In genomic region chr16:4603453-4603837, GRCm38 (mm10) we compare ENCODE assay signal across 10 mouse cellular contexts. TPM values are rescaled to one million over a fixed set of nuclear protein-coding genes. Genes with fewer than 3 reads are reported as not detected.
DNase-seq lines count a peak whose midpoint lies in the region; ATAC-seq and TF ChIP-seq lines count a peak whose summit lies in the region.
"Had no signal": no experiment of that assay in that cellular context is flagged by ENCODE, and none has a peak within 500 bp of the region (broad histone marks: within the 10 kb centered on the region; RNA-seq: fewer than 3 reads in every experiment).

No protein-coding gene starts in this region.

- H3K27me3 ChIP-seq in forebrain, embryonic 12.5 days, result no peaks in the 10 kb centered on the region
- no peaks in the 10 kb centered on the region for H3K27me3 ChIP-seq in forebrain, embryonic 11.5 days (ENCODE audit: control insufficient read depth, insufficient read depth, low read length)
- H3K27me3 ChIP-seq in kidney, embryonic 14.5 days (ENCODE audit: control insufficient read depth, insufficient read depth, low read length), result no peaks in the 10 kb centered on the region
- H3K27me3 ChIP-seq in ES-Bruce4 (ENCODE audit: control insufficient read depth, insufficient read depth, low read length, poor library complexity, severe bottlenecking), result no peaks in the 10 kb centered on the region
- H3K27me3 ChIP-seq in limb, embryonic 10.5 days (ENCODE audit: low read depth, poor library complexity, severe bottlenecking), result no peaks in the 10 kb centered on the region

- no peaks in the 10 kb centered on the region for H3K9me3 ChIP-seq in forebrain, embryonic 12.5 days
- H3K9me3 ChIP-seq in forebrain, embryonic 11.5 days (ENCODE audit: control insufficient read depth, low read length), result no peaks in the 10 kb centered on the region
- H3K9me3 ChIP-seq in kidney, embryonic 14.5 days (ENCODE audit: control insufficient read depth, low read length), result no peaks in the 10 kb centered on the region
- H3K9me3 ChIP-seq in ES-Bruce4 (replicated peaks; ENCODE audit: control insufficient read depth, insufficient read depth, low read length, poor library complexity, severe bottlenecking), result no peaks in the 10 kb centered on the region
- no peaks in the 10 kb centered on the region for H3K9me3 ChIP-seq in limb, embryonic 10.5 days (replicated peaks)

- peaks cover under 1% of the 10 kb centered on the region for H3K36me3 ChIP-seq in forebrain, embryonic 12.5 days (replicated peaks)
- H3K36me3 ChIP-seq in forebrain, embryonic 11.5 days (ENCODE audit: control insufficient read depth, insufficient read depth, low read length), result no peaks in the 10 kb centered on the region
- H3K36me3 ChIP-seq in kidney, embryonic 14.5 days (ENCODE audit: control insufficient read depth, insufficient read depth, low read length), result peaks cover under 1% of the 10 kb centered on the region
- no peaks in the 10 kb centered on the region for H3K36me3 ChIP-seq in ES-Bruce4 (ENCODE audit: control insufficient read depth, insufficient read depth, low read length, poor library complexity, severe bottlenecking)
- peaks cover 9% of the 10 kb centered on the region for H3K36me3 ChIP-seq in limb, embryonic 10.5 days

- TF ChIP-seq CTCF in ES-Bruce4 (IDR thresholded peaks at IDR 0.05; ENCODE audit: low read depth, low read length), result no peak

- WGBS in forebrain, embryonic 12.5 days, result 71% methylated on average over 1 of the region's 1 CpGs
- 73% methylated on average over 1 of the region's 1 CpGs for WGBS in forebrain, embryonic 11.5 days
- 45% methylated on average over 1 of the region's 1 CpGs for WGBS in kidney, embryonic 14.5 days
- 59% methylated on average over 1 of the region's 1 CpGs for WGBS in limb, embryonic 10.5 days

- no peak for TF ChIP-seq EP300 in ES-Bruce4 (IDR thresholded peaks at IDR 0.05; ENCODE audit: insufficient read depth, low read depth, low read length)

- H3K27ac ChIP-seq in forebrain, embryonic 12.5 days, result peak overlapping the region; percentile 57; the same call in 1 of the 2 replicates
- H3K27ac ChIP-seq in forebrain, embryonic 11.5 days (ENCODE audit: low read depth, low read length), result no peak overlapping the region; the same call in 1 of the 2 replicates
- peak overlapping the region; percentile 85 for H3K27ac ChIP-seq in kidney, embryonic 14.5 days (ENCODE audit: low read depth, low read length)
- H3K27ac ChIP-seq in ES-Bruce4 (ENCODE audit: insufficient read depth, low read length), result peak overlapping the region; percentile 22
- peak overlapping the region; percentile 86 for H3K27ac ChIP-seq in limb, embryonic 10.5 days

- peak overlapping the region; percentile 48; the same call in 1 of the 2 replicates for H3K9ac ChIP-seq in forebrain, embryonic 12.5 days
- H3K9ac ChIP-seq in forebrain, embryonic 11.5 days (ENCODE audit: low read length), result no peak overlapping the region
- H3K9ac ChIP-seq in kidney, embryonic 14.5 days (ENCODE audit: low read depth, low read length), result peak overlapping the region; percentile 46; the same call in 1 of the 2 replicates
- no peak overlapping the region for H3K9ac ChIP-seq in ES-Bruce4 (ENCODE audit: low read depth, poor library complexity, severe bottlenecking)

- no peak overlapping the region for H3K4me2 ChIP-seq in forebrain, embryonic 12.5 days
- H3K4me2 ChIP-seq in forebrain, embryonic 11.5 days (ENCODE audit: low read depth, low read length, severe bottlenecking), result no peak overlapping the region
- peak overlapping the region; percentile 29 for H3K4me2 ChIP-seq in kidney, embryonic 14.5 days (replicated peaks; ENCODE audit: low read depth, low read length)

- no peak for ATAC-seq in forebrain, embryonic 12.5 days (ENCODE audit: low FRiP score)
- no peak for ATAC-seq in forebrain, embryonic 11.5 days (replicated peaks; ENCODE audit: low FRiP score)
- ATAC-seq in kidney, embryonic 14.5 days (ENCODE audit: low FRiP score, low TSS enrichment), result no peak

- no peak for DNase-seq in forebrain, embryonic 11.5 days (ENCODE audit: low spot score)
- DNase-seq in kidney, postnatal 25 days, result no peak
- DNase-seq in limb, embryonic 10.5 days (ENCODE audit: low spot score), result no peak
- no peak for DNase-seq in urinary bladder, postnatal 4 days (ENCODE audit: low spot score in 2 of 2)
- no peak for DNase-seq in cerebellum, adult 9-10 months
- DNase-seq: adrenal gland, postnatal 10 days; cerebellum, postnatal 14 days had no signal

- H3K4me1 ChIP-seq in forebrain, embryonic 12.5 days, result peaks cover 89% of the 10 kb centered on the region
- H3K4me1 ChIP-seq in forebrain, embryonic 11.5 days (replicated peaks; ENCODE audit: control insufficient read depth, insufficient read depth, low read length), result peaks cover 43% of the 10 kb centered on the region
- peaks cover 85% of the 10 kb centered on the region for H3K4me1 ChIP-seq in kidney, embryonic 14.5 days (ENCODE audit: control insufficient read depth, insufficient read depth, low read length)
- H3K4me1 ChIP-seq in ES-Bruce4 (ENCODE audit: control insufficient read depth, insufficient read depth, low read length), result peaks cover 39% of the 10 kb centered on the region
- H3K4me1 ChIP-seq in limb, embryonic 10.5 days, result peaks cover 100% of the 10 kb centered on the region

- TF ChIP-seq POLR2A in ES-Bruce4 (IDR thresholded peaks at IDR 0.05; ENCODE audit: insufficient read depth, low read length), result no peak

- no peak overlapping the region for H3K4me3 ChIP-seq in forebrain, embryonic 12.5 days (replicated peaks)
- no peak overlapping the region for H3K4me3 ChIP-seq in forebrain, embryonic 11.5 days (ENCODE audit: low read depth, low read length)
- no peak overlapping the region for H3K4me3 ChIP-seq in kidney, embryonic 14.5 days (ENCODE audit: low read length)
- no peak overlapping the region for H3K4me3 ChIP-seq in ES-Bruce4 (ENCODE audit: low read depth, low read length)
- H3K4me3 ChIP-seq in limb, embryonic 10.5 days, result peak overlapping the region; percentile 32

RNA-seq across cellular contexts. Expression of gene Glis2, which starts 8.9 kb away (rescaled TPM):
- 22.0 and 26.6 TPM in 2 replicates for polyA plus RNA-seq in forebrain, embryonic 12.5 days (2016; fragmentation: Nextera tagmentation; extraction: Ambion mirVana)
- 31.3 and 34.5 TPM in 2 replicates for polyA plus RNA-seq in forebrain, embryonic 11.5 days (2014; fragmentation: Nextera tagmentation; extraction: Ambion mirVana)
- 42.4 and 47.3 TPM in 2 replicates for polyA plus RNA-seq in kidney, embryonic 14.5 days (2014; fragmentation: Nextera tagmentation; extraction: Ambion mirVana)
- polyA plus RNA-seq in ES-Bruce4 (2011; ENCODE audit: insufficient read depth, insufficient read length, low read depth, missing spikeins), result 31.2 and 34.8 TPM in 2 replicates
- 27.0 and 30.7 TPM in 2 replicates for polyA plus RNA-seq in limb, embryonic 10.5 days (2016; fragmentation: Nextera tagmentation; extraction: Ambion mirVana)

RNA-seq across cellular contexts. Expression of gene Pam16, which starts 21.3 kb away (rescaled TPM):
- polyA plus RNA-seq in forebrain, embryonic 12.5 days (2016; fragmentation: Nextera tagmentation; extraction: Ambion mirVana), result 114 TPM in 2 replicates
- polyA plus RNA-seq in forebrain, embryonic 11.5 days (2014; fragmentation: Nextera tagmentation; extraction: Ambion mirVana), result 87.4 and 91.4 TPM in 2 replicates
- 102 and 116 TPM in 2 replicates for polyA plus RNA-seq in kidney, embryonic 14.5 days (2014; fragmentation: Nextera tagmentation; extraction: Ambion mirVana)
- polyA plus RNA-seq in ES-Bruce4 (2011; ENCODE audit: insufficient read depth, insufficient read length, low read depth, missing spikeins), result 34.8 and 39.5 TPM in 2 replicates
- polyA plus RNA-seq in limb, embryonic 10.5 days (2016; fragmentation: Nextera tagmentation; extraction: Ambion mirVana), result 108 and 113 TPM in 2 replicates

RNA-seq across cellular contexts. Expression of gene Vasn, which starts 36.3 kb away (rescaled TPM):
- polyA plus RNA-seq in forebrain, embryonic 12.5 days (2016; fragmentation: Nextera tagmentation; extraction: Ambion mirVana), result 5.2 and 6.8 TPM in 2 replicates
- 7.6 and 7.7 TPM in 2 replicates for polyA plus RNA-seq in forebrain, embryonic 11.5 days (2014; fragmentation: Nextera tagmentation; extraction: Ambion mirVana)
- 14.4 and 16.1 TPM in 2 replicates for polyA plus RNA-seq in kidney, embryonic 14.5 days (2014; fragmentation: Nextera tagmentation; extraction: Ambion mirVana)
- 6.2 and 7.9 TPM in 2 replicates for polyA plus RNA-seq in ES-Bruce4 (2011; ENCODE audit: insufficient read depth, insufficient read length, low read depth, missing spikeins)
- polyA plus RNA-seq in limb, embryonic 10.5 days (2016; fragmentation: Nextera tagmentation; extraction: Ambion mirVana), result 22.5 and 28.3 TPM in 2 replicates

RNA-seq across cellular contexts. Expression of gene Dnaja3, which starts 36.3 kb away (rescaled TPM):
- polyA plus RNA-seq in forebrain, embryonic 12.5 days (2016; fragmentation: Nextera tagmentation; extraction: Ambion mirVana), result 51.4 and 58.0 TPM in 2 replicates
- 57.7 and 60.7 TPM in 2 replicates for polyA plus RNA-seq in forebrain, embryonic 11.5 days (2014; fragmentation: Nextera tagmentation; extraction: Ambion mirVana)
- polyA plus RNA-seq in kidney, embryonic 14.5 days (2014; fragmentation: Nextera tagmentation; extraction: Ambion mirVana), result 46.3 and 68.8 TPM in 2 replicates
- polyA plus RNA-seq in ES-Bruce4 (2011; ENCODE audit: insufficient read depth, insufficient read length, low read depth, missing spikeins), result 55.8 and 55.9 TPM in 2 replicates
- polyA plus RNA-seq in limb, embryonic 10.5 days (2016; fragmentation: Nextera tagmentation; extraction: Ambion mirVana), result 64.1 and 70.2 TPM in 2 replicates

RNA-seq across cellular contexts. Expression of gene Tfap4, which starts 43.8 kb away (rescaled TPM):
- 20.9 and 22.6 TPM in 2 replicates for polyA plus RNA-seq in forebrain, embryonic 12.5 days (2016; fragmentation: Nextera tagmentation; extraction: Ambion mirVana)
- 27.7 and 28.6 TPM in 2 replicates for polyA plus RNA-seq in forebrain, embryonic 11.5 days (2014; fragmentation: Nextera tagmentation; extraction: Ambion mirVana)
- 24.5 and 25.7 TPM in 2 replicates for polyA plus RNA-seq in kidney, embryonic 14.5 days (2014; fragmentation: Nextera tagmentation; extraction: Ambion mirVana)
- 19.3 and 21.2 TPM in 2 replicates for polyA plus RNA-seq in ES-Bruce4 (2011; ENCODE audit: insufficient read depth, insufficient read length, low read depth, missing spikeins)
- polyA plus RNA-seq in limb, embryonic 10.5 days (2016; fragmentation: Nextera tagmentation; extraction: Ambion mirVana), result 41.4 and 48.5 TPM in 2 replicates

Comparison
In these comparisons a context has a peak if more than half of its experiments do, and no peak if none do; other contexts are left out.
1. H3K9ac ChIP-seq: peak in forebrain, embryonic 12.5 days (single experiment) and kidney, embryonic 14.5 days (single experiment); none in forebrain, embryonic 11.5 days (single experiment) and ES-Bruce4 (single experiment).